Mouse (Mus musculus) neural tube, embryonic 15.5 days (tissue): ENCODE measurements around the gene Dpf3. TPM values are rescaled to one million over a fixed set of nuclear protein-coding genes. Genes with fewer than 3 reads are reported as not detected.

Experiments used
- ATAC-seq: fragments of 200-750 bp; cut with Nextera tagmentation; 2 replicates; pipeline ENCODE4 v1.8.0; 2017; ENCODE audit warnings: mild to moderate bottlenecking, moderate TSS enrichment, moderate library complexity; ENCODE audit not compliant: low FRiP score
- H3K27ac ChIP-seq: fragments of 300-500 bp; sonication (generic); replicated peaks from 2 replicates; pipeline ENCODE4 v1.5.1; 2015; ENCODE audit warnings: mild to moderate bottlenecking, inconsistent platforms
- H3K27me3 ChIP-seq: fragments of 300-500 bp; sonication (generic); replicated peaks from 2 replicates; pipeline ENCODE4 v1.6.1; 2015; ENCODE audit warnings: inconsistent platforms
- H3K36me3 ChIP-seq: fragments of 300-500 bp; sonication (generic); 2 replicates; pipeline ENCODE4 v1.6.1; 2015; ENCODE audit warnings: inconsistent platforms
- H3K4me1 ChIP-seq: fragments of 300-500 bp; sonication (generic); 2 replicates; pipeline ENCODE4 v1.6.1; 2015; ENCODE audit warnings: inconsistent platforms
- H3K4me2 ChIP-seq: fragments of 300-500 bp; sonication (generic); 2 replicates; pipeline ENCODE4 v1.6.1; 2015; ENCODE audit warnings: inconsistent platforms, mild to moderate bottlenecking, moderate library complexity
- H3K4me3 ChIP-seq: fragments of 300-500 bp; sonication (generic); replicated peaks from 2 replicates; pipeline ENCODE4 v1.5.1; 2015; ENCODE audit warnings: mild to moderate bottlenecking, inconsistent platforms
- H3K9ac ChIP-seq: fragments of 300-500 bp; sonication (generic); replicated peaks from 2 replicates; pipeline ENCODE4 v1.6.1; 2015; ENCODE audit warnings: mild to moderate bottlenecking, inconsistent platforms
- H3K9me3 ChIP-seq: fragments of 300-500 bp; sonication (generic); replicated peaks from 2 replicates; pipeline ENCODE4 v1.6.1; 2016; ENCODE audit warnings: inconsistent platforms
- WGBS: fragments of 180-500 bp; shearing (Covaris S2); methylation state at CpG from one replicate; pipeline ENCODE4 v1.1.7; 2015; ENCODE audit warnings: mixed read lengths; 5-methylcytosine and 5-hydroxymethylcytosine counted together
- polyA plus RNA-seq: library from polyadenylated mRNA; unstranded; fragments of >200 nt; fragmentation: Nextera tagmentation; extraction: Ambion mirVana; gene quantifications from 2 replicates; pipeline ENCODE4 v1.2.1, GENCODE M21; 2015

Dpf3 gene
- polyA plus RNA-seq, 1 experiment from 2014 or later, result 15.5 TPM

DNA sequence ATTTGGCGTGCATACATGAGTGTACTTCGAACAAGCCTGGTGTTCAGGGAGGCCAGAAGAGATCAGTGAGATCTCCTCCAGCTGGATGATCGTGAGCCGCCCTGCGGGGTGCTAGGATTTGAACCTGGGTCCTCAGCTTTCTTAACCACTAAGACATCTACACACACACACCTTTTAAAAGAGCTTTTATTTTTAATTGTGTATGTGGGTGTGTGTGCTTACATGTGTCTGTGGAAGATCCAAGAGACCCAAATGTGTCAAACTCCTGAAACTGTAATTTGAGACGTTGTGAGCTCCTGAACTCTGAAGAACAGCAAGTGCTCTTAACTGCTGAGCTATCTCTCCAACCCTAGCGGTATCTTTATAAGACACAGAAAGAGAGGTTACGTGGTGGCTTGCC, 33.6 kb upstream of the Dpf3 start:
- H3K4me1 ChIP-seq, result peaks cover 29% of the 10 kb centered on the region
- no peaks in the 10 kb centered on the region for H3K36me3 ChIP-seq
- peak overlapping the region; percentile 73 for H3K4me3 ChIP-seq
- no peaks in the 10 kb centered on the region for H3K27me3 ChIP-seq
- peak overlapping the region; percentile 82; the same call in 1 of the 2 replicates for H3K27ac ChIP-seq
- H3K9ac ChIP-seq, result peak overlapping the region; percentile 73
- peak overlapping the region; percentile 76 for H3K4me2 ChIP-seq
- 50% methylated on average over 8 of the region's 8 CpGs for WGBS
- no peaks in the 10 kb centered on the region for H3K9me3 ChIP-seq
- ATAC-seq, result no peak

DNA sequence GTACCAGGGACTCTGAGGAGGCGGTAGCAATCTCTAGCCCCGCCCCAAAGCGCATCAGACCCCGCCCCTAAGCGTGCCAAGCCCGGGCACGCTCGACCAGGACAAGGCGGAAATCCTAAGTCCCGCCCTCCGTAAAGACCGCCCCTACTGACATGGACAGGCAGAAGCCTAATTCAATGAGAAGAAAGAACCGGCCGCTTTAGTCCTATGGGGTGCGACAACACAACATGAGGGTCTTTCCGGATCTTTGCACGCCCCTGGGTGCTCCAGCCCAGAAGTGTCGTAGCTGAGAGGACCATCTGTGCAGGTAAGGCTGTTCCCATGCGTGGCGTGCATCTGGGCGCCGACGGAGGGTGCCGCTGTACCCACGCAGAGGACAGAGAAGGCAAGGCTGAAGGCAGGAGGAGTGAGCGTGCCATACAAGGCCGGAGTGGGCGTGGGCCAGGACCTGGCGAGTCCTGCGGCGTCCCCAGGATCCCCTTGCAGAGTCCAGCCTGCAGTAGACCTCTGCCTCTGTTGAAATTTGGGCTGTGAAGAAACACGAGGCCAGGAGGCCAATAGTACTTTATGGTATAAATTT, 32.9 kb upstream of the Dpf3 start, which contains the start of gene Dcaf4:
Dcaf4 (plus strand) TSS at position 156 of the 580 bp plus-strand sequence.
- H3K9me3 ChIP-seq, result no peaks in the 10 kb centered on the region
- ATAC-seq, result peak; percentile 98
- under 1% methylated on average over 32 of the region's 32 CpGs for WGBS

DNA sequence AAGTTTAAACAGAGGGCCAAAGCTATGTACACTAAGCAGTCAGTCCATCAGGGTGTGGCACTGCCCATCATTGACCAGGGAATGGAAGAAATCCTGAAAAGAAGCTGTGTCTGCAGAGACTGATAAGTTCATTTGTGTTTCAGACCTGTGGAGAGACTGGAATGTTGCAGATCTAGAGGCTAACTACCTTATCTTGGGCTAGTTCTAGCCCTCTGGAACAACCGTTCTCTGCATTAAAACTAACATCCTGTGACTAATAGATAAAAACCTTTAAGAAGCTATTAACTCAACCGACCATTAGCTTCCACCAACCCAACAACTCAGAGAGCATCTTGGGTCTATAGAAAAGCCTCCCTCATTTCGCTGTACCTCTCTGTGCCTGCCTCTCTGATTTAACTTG, 30.1 kb upstream of the Dpf3 start:
- Histone ChIP-seq H3K27ac (no peak overlapping the region), H3K4me2 (no peak overlapping the region), H3K4me1 (peaks cover 30% of the 10 kb centered on the region), H3K4me3 (no peak overlapping the region), H3K36me3 (no peaks in the 10 kb centered on the region), H3K9me3 (no peaks in the 10 kb centered on the region), H3K9ac (no peak overlapping the region), H3K27me3 (no peaks in the 10 kb centered on the region)
- WGBS, result 73% methylated on average over 3 of the region's 3 CpGs
- ATAC-seq, result no peak

More for the DNA sequence above, 32.9 kb upstream of the Dpf3 start, which contains the start of gene Dcaf4:
- Histone ChIP-seq H3K4me3 (peak within 1 kb of the TSS; percentile 73), H3K36me3 (no peaks in the 10 kb centered on the region), H3K4me2 (peak within 1 kb of the TSS; percentile 76), H3K27me3 (no peaks in the 10 kb centered on the region), H3K4me1 (peaks cover 29% of the 10 kb centered on the region), H3K27ac (peak within 1 kb of the TSS; percentile 82), H3K9ac (peak within 1 kb of the TSS; percentile 73)

DNA sequence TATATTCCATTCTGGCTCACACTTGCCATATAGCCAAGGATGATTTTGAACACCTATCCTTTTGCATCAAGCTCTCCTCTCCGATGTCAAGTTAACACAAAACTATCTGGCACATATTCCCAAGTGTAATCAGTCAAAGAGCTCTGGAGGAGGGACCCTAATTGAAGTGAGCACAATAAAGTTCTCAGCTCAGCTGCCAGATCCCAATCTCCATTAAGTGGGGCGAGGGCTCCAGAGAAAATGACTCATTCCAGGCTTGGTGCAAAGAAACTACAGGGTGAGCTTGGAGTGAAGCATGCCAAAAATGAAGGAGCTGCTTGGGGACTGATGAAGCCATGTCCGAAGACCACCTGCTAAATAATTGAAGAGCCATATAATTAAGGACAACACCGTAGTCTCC, 26.7 kb upstream of the Dpf3 start:
- no peak overlapping the region for H3K4me2 ChIP-seq
- H3K36me3 ChIP-seq, result no peaks in the 10 kb centered on the region
- peaks cover 11% of the 10 kb centered on the region; the same call in 1 of the 2 replicates for H3K4me1 ChIP-seq
- H3K27me3 ChIP-seq, result no peaks in the 10 kb centered on the region
- 26% methylated on average over 4 of the region's 4 CpGs for WGBS
- no peak overlapping the region for H3K27ac ChIP-seq
- H3K9me3 ChIP-seq, result no peaks in the 10 kb centered on the region
- H3K9ac ChIP-seq, result no peak overlapping the region
- no peak for ATAC-seq
- no peak overlapping the region for H3K4me3 ChIP-seq

DNA sequence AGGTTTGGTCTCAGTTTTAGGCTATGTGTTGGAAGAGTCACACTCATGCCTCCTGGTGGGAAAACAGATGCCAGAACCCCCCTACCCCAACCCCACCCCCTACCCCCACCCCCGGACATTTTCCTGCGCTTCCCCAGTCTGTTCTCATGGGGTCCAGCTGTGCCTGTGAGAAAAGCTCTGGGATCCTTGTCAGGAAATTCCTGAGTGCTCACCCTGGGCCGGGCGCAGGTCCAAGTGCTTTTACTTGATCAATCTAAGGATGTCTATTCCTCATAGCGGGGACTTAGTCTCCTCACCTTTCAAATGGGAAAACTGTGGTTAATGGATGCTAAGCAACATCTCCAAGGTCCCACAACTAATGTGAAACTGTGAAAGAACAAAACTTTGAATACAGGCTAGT, 25.7 kb upstream of the Dpf3 start:
- Histone ChIP-seq H3K4me3 (no peak overlapping the region), H3K36me3 (no peaks in the 10 kb centered on the region), H3K4me1 (peaks cover 11% of the 10 kb centered on the region; the same call in 1 of the 2 replicates), H3K9ac (no peak overlapping the region), H3K4me2 (no peak overlapping the region), H3K9me3 (no peaks in the 10 kb centered on the region), H3K27me3 (no peaks in the 10 kb centered on the region), H3K27ac (no peak overlapping the region)
- 30% methylated on average over 5 of the region's 5 CpGs for WGBS
- ATAC-seq, result peak; percentile 52; the same call in 1 of the 2 replicates

DNA sequence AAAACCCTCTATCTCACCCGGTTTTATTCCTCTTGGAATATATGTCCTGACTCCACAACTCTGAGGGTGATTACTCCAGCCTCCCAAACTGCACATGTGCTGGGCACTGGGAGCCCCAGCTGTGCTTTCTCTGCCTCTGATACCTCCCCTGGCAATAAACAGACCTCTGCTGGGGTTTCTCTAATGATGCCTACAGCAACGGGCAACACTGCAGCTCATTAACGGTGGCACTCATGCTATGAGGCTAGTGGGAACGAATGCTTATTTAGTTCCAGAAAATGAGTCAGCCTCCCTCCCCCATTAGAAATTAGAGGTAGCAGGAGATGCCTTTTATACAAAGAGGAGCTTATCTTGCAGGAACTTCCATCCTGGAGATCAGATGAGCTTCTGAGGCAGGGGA, 25.3 kb upstream of the Dpf3 start:
- Histone ChIP-seq H3K9me3 (no peaks in the 10 kb centered on the region), H3K4me3 (no peak overlapping the region), H3K36me3 (no peaks in the 10 kb centered on the region), H3K27me3 (no peaks in the 10 kb centered on the region), H3K27ac (no peak overlapping the region), H3K9ac (no peak overlapping the region), H3K4me1 (peaks cover 11% of the 10 kb centered on the region; the same call in 1 of the 2 replicates), H3K4me2 (no peak overlapping the region)
- ATAC-seq, result peak; percentile 61; the same call in 1 of the 2 replicates
- 13% methylated on average over 4 of the region's 4 CpGs for WGBS

DNA sequence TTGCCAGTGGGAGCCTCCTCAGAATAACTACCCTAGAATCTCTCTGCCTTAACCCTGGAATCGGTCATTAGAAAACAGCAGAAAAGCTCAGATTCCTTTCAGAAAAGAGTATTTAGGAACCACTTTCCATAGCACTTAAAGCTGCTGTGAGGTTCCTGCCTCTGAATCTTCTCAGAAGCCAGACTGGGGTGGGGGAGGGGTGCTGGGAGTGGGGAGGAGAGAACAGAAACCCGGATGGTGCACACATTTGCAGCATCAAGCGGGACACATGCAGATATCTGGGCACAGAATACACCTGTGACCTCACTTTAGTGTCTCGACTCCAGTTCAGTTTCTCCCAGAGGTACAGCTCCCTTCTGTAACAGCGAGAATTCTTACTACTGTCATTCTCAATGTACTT, 23.1 kb upstream of the Dpf3 start:
- Histone ChIP-seq H3K9ac (no peak overlapping the region), H3K4me1 (peaks cover 11% of the 10 kb centered on the region; the same call in 1 of the 2 replicates), H3K27me3 (no peaks in the 10 kb centered on the region), H3K27ac (no peak overlapping the region), H3K36me3 (no peaks in the 10 kb centered on the region), H3K4me2 (no peak overlapping the region), H3K4me3 (no peak overlapping the region), H3K9me3 (no peaks in the 10 kb centered on the region)
- 89% methylated on average over 5 of the region's 5 CpGs for WGBS
- no peak for ATAC-seq

DNA sequence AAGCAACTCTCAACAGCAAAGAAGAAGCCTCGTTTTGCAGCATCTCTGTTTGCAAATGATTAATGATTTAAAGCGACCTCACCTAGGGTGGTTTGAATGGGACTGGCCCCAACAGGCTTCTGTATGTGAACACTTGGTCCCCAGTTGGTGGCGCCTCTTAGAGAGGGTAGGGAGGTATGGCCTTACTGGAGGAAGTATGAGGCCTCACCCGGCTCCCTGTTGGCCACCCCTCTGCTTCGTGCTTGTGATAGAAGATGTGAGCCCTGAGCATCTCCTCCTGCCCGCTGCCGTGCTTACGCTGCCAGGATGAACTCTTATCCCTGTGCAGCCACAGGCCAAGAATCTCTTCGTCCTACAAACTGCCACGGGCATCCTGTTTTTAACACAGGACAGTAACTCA, 19.0 kb upstream of the Dpf3 start:
- H3K9me3 ChIP-seq, result no peaks in the 10 kb centered on the region
- ATAC-seq, result no peak
- no peaks in the 10 kb centered on the region; the same call in 1 of the 2 replicates for H3K27me3 ChIP-seq
- no peak overlapping the region for H3K4me3 ChIP-seq
- WGBS, result 76% methylated on average over 10 of the region's 10 CpGs
- H3K36me3 ChIP-seq, result no peaks in the 10 kb centered on the region
- H3K4me1 ChIP-seq, result no peaks in the 10 kb centered on the region
- H3K27ac ChIP-seq, result no peak overlapping the region
- H3K4me2 ChIP-seq, result no peak overlapping the region
- no peak overlapping the region for H3K9ac ChIP-seq

DNA sequence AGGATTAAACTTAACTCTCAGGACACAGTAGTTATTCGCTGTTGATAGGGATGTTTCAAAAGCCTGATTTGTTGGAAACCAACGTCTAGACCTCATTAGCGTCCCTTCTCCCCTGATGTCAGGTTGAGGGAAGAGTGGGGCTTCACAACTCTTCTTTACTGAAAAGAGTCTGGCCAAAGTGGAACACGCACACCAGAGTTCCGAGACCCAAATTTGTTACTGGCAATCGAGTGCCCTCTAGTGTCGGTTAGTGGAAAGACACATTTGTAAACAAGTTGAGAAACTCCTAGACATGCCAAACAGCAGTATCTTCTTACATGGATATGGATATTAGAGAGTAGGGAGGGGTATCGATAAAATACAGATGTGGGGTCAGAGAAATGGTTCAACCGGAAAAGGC, 14.7 kb upstream of the Dpf3 start:
- no peak overlapping the region for H3K27ac ChIP-seq
- ATAC-seq, result no peak
- H3K9ac ChIP-seq, result no peak overlapping the region
- no peak overlapping the region for H3K4me2 ChIP-seq
- 7% methylated on average over 9 of the region's 9 CpGs for WGBS
- H3K4me1 ChIP-seq, result no peaks in the 10 kb centered on the region
- no peaks in the 10 kb centered on the region for H3K36me3 ChIP-seq
- H3K27me3 ChIP-seq, result no peaks in the 10 kb centered on the region; the same call in 1 of the 2 replicates
- H3K9me3 ChIP-seq, result no peaks in the 10 kb centered on the region
- H3K4me3 ChIP-seq, result no peak overlapping the region

DNA sequence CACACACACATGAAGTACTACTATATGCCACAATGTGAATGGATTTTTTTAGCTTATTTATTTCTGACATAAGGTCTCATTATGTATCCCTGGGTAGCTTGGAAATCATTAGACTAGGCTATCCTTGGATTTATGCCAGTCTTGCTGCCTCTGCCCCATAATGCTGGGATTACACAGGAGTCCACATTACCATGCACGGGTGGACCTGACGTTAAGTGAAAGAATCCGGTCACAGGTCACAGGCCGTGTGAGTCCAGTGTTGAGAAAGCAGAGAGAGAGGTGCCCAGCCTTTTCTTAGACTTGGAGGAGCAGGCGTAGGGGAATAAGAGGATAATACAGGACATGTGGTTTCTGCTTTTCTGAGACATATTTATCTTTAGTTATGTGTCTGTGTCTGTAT, 11.7 kb upstream of the Dpf3 start:
- no peaks in the 10 kb centered on the region; the same call in 1 of the 2 replicates for H3K27me3 ChIP-seq
- WGBS, result 79% methylated on average over 5 of the region's 5 CpGs
- H3K36me3 ChIP-seq, result no peaks in the 10 kb centered on the region
- no peak for ATAC-seq
- no peaks in the 10 kb centered on the region for H3K9me3 ChIP-seq
- H3K9ac ChIP-seq, result no peak overlapping the region
- H3K4me3 ChIP-seq, result no peak overlapping the region
- H3K4me1 ChIP-seq, result no peaks in the 10 kb centered on the region
- H3K27ac ChIP-seq, result no peak overlapping the region
- no peak overlapping the region for H3K4me2 ChIP-seq

DNA sequence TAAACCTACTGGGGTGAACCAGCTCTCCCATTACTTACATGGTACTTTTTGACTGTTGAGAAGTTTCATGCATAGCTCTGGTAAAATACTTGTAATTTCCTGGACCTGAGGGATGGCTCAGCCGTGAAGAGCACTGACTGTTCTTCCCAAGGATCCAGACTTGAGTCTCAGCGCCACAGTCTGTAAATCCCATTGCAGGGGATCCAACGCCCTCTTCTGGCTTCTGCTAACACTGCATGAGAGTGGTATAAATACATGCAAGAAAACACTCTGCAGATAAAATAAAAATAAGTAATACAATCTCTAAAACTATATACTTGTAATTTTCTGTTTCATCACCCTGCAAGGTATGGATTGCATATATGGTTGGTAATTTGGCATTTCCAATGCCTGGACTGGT, 10.4 kb upstream of the Dpf3 start:
- Histone ChIP-seq H3K4me2 (no peak overlapping the region), H3K36me3 (no peaks in the 10 kb centered on the region), H3K27ac (no peak overlapping the region), H3K4me3 (no peak overlapping the region), H3K9me3 (no peaks in the 10 kb centered on the region), H3K4me1 (no peaks in the 10 kb centered on the region), H3K9ac (no peak overlapping the region), H3K27me3 (no peaks in the 10 kb centered on the region; the same call in 1 of the 2 replicates)
- ATAC-seq, result no peak
- WGBS, result 74% methylated on average over 3 of the region's 3 CpGs

DNA sequence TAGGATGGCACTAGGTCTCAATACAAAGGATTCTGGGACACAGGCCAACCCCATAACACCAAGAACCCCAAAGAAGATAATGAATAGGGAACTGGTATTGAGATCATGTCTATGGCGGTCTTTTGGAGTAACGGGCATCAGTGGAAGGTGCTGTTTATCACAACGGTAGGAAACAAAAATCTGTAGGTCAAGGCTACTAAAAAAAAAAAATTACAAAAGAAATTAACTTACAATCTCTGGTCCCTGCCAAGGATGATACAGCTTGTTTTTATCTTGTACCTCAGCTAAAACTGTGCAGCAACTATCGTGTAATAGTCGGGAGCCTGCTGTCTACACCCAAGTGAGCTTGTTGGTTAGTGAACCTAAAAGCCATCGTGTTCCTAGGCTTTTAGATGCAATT, 9.2 kb upstream of the Dpf3 start:
- H3K4me3 ChIP-seq, result no peak overlapping the region
- whole genome bisulfite sequencing, result 85% methylated on average over 6 of the region's 6 CpGs
- ATAC-seq, result no peak
- H3K4me2 ChIP-seq, result no peak overlapping the region
- no peak overlapping the region for H3K27ac ChIP-seq
- no peaks in the 10 kb centered on the region for H3K4me1 ChIP-seq
- no peaks in the 10 kb centered on the region for H3K9me3 ChIP-seq
- no peaks in the 10 kb centered on the region; the same call in 1 of the 2 replicates for H3K27me3 ChIP-seq
- no peaks in the 10 kb centered on the region for H3K36me3 ChIP-seq
- H3K9ac ChIP-seq, result no peak overlapping the region
